Mouse (Mus musculus) stomach, embryonic 15.5 days (tissue): ENCODE results near the gene Cdc45. TPM values are rescaled to one million over a fixed set of nuclear protein-coding genes. Genes with fewer than 3 reads are reported as not detected.

Experiments
- ATAC-seq: fragments of 200-750 bp; cut with Nextera tagmentation; 2 replicates; pipeline ENCODE4 v1.8.0; 2017; ENCODE audit warnings: low read depth, moderate number of reproducible peaks, moderate TSS enrichment; ENCODE audit not compliant: insufficient read depth, low FRiP score
- H3K27ac ChIP-seq: fragments of 300-500 bp; sonication (generic); 2 replicates; pipeline ENCODE4 v1.5.1; 2015; ENCODE audit warnings: mild to moderate bottlenecking, inconsistent platforms
- H3K27me3 ChIP-seq: fragments of 300-500 bp; sonication (generic); replicated peaks from 2 replicates; pipeline ENCODE4 v1.6.1; 2015; ENCODE audit warnings: inconsistent platforms
- H3K36me3 ChIP-seq: fragments of 300-500 bp; sonication (generic); 2 replicates; pipeline ENCODE4 v1.6.1; 2015; ENCODE audit warnings: inconsistent platforms
- H3K4me1 ChIP-seq: fragments of 300-500 bp; sonication (generic); 2 replicates; pipeline ENCODE4 v1.6.1; 2015; ENCODE audit warnings: inconsistent platforms
- H3K4me2 ChIP-seq: fragments of 300-500 bp; sonication (generic); 2 replicates; pipeline ENCODE4 v1.6.1; 2015; ENCODE audit warnings: mild to moderate bottlenecking, inconsistent platforms
- H3K4me3 ChIP-seq: fragments of 300-500 bp; sonication (generic); replicated peaks from 2 replicates; pipeline ENCODE4 v1.5.1; 2015; ENCODE audit warnings: inconsistent platforms
- H3K9ac ChIP-seq: fragments of 300-500 bp; sonication (generic); 2 replicates; pipeline ENCODE4 v1.6.1; 2015; ENCODE audit warnings: inconsistent platforms
- H3K9me3 ChIP-seq: fragments of 300-500 bp; sonication (generic); 2 replicates; pipeline ENCODE4 v1.6.1; 2016; ENCODE audit warnings: inconsistent platforms
- WGBS: fragments of 180-500 bp; shearing (Covaris S2); methylation state at CpG from one replicate; pipeline ENCODE4 v1.1.7; 2015; 5-methylcytosine and 5-hydroxymethylcytosine counted together
- polyA plus RNA-seq: library from polyadenylated mRNA; unstranded; fragments of >200 nt; fragmentation: Nextera tagmentation; extraction: Ambion mirVana; gene quantifications from 2 replicates; pipeline ENCODE4 v1.2.1, GENCODE M21; 2015

The Cdc45 gene
- polyA plus RNA-seq, 1 experiment from 2014 or later, result 39.6 TPM

DNA sequence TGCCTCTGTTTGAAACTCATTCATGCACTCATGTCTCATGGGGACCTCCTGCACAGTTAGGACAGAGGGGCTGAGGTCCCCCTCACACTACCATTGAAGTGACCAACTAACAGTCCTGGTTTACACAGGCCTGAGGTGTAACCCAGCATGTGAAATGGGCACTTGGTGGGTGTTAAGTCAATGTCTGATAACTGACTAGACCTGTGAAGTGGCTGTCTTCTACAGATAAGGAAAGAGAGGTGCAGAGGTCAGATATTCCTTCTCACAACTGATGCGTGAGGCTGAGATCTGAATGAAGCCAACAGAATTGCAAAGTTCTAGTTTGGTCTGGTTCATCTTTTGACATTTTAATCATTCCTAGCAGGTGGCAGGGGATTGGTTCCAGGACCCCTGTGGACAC, 26.3 kb downstream of the Cdc45 start:
- Histone ChIP-seq H3K27ac (no peak overlapping the region), H3K36me3 (peaks cover 20% of the 10 kb centered on the region; the same call in 1 of the 2 replicates), H3K4me3 (no peak overlapping the region), H3K27me3 (no peaks in the 10 kb centered on the region), H3K4me1 (no peaks in the 10 kb centered on the region), H3K4me2 (no peak overlapping the region), H3K9me3 (no peaks in the 10 kb centered on the region), H3K9ac (no peak overlapping the region)
- 83% methylated on average over 1 of the region's 1 CpGs for whole genome bisulfite sequencing
- ATAC-seq, result peak; percentile 65; the same call in 1 of the 2 replicates

GRCm38 (mm10) chr16:18785025-18785424, 26.8 kb downstream of the Cdc45 start:
- no peak overlapping the region for H3K27ac ChIP-seq
- WGBS, result 86% methylated on average over 7 of the region's 7 CpGs
- no peaks in the 10 kb centered on the region for H3K27me3 ChIP-seq
- H3K4me1 ChIP-seq, result no peaks in the 10 kb centered on the region
- no peak overlapping the region for H3K9ac ChIP-seq
- no peak overlapping the region for H3K4me3 ChIP-seq
- no peak for ATAC-seq
- H3K9me3 ChIP-seq, result no peaks in the 10 kb centered on the region
- no peak overlapping the region for H3K4me2 ChIP-seq
- H3K36me3 ChIP-seq, result peaks cover 20% of the 10 kb centered on the region; the same call in 1 of the 2 replicates

- WGBS, result 86% methylated on average over 10 of the region's 10 CpGs
- Histone ChIP-seq H3K4me3 (no peak overlapping the region), H3K27me3 (peaks cover 25% of the 10 kb centered on the region), H3K4me1 (peaks cover 5% of the 10 kb centered on the region; the same call in 1 of the 2 replicates), H3K27ac (no peak overlapping the region), H3K4me2 (no peak overlapping the region), H3K9me3 (no peaks in the 10 kb centered on the region), H3K36me3 (peaks cover 11% of the 10 kb centered on the region; the same call in 1 of the 2 replicates), H3K9ac (no peak overlapping the region)
- no peak for ATAC-seq
These were observed 30.0 kb downstream of the Cdc45 start for GRCm38 (mm10) chr16:18781810-18782209.

- Histone ChIP-seq H3K36me3 (peaks cover 6% of the 10 kb centered on the region; the same call in 1 of the 2 replicates), H3K27ac (no peak overlapping the region), H3K4me2 (no peak overlapping the region; the same call in 1 of the 2 replicates), H3K9me3 (no peaks in the 10 kb centered on the region), H3K4me1 (peaks cover 5% of the 10 kb centered on the region; the same call in 1 of the 2 replicates), H3K27me3 (peaks cover 38% of the 10 kb centered on the region), H3K4me3 (peak overlapping the region; percentile 42), H3K9ac (no peak overlapping the region)
- WGBS, result 56% methylated on average over 2 of the region's 2 CpGs
- no peak for ATAC-seq
These were observed 33.3 kb downstream of the Cdc45 start for GRCm38 (mm10) chr16:18778461-18778860.

GRCm38 (mm10) chr16:18777101-18778080, 34.4 kb downstream of the Cdc45 start:
- Histone ChIP-seq H3K36me3 (peaks cover 3% of the 10 kb centered on the region; the same call in 1 of the 2 replicates), H3K9me3 (no peaks in the 10 kb centered on the region), H3K4me3 (peak overlapping the region; percentile 42), H3K27me3 (peaks cover 38% of the 10 kb centered on the region), H3K4me1 (peaks cover 5% of the 10 kb centered on the region; the same call in 1 of the 2 replicates), H3K27ac (no peak overlapping the region), H3K9ac (peak overlapping the region; percentile 29; the same call in 1 of the 2 replicates), H3K4me2 (peak overlapping the region; percentile 71)
- 3% methylated on average over 80 of the region's 80 CpGs for WGBS
- no peak for ATAC-seq

GRCm38 (mm10) chr16:18776556-18777100, 35.2 kb downstream of the Cdc45 start, which contains the start of gene Cldn5:
Gene Cldn5, plus strand, starts transcription at chr16:18776847.
- 9% methylated on average over 19 of the region's 19 CpGs for WGBS
- H3K27me3 ChIP-seq, result peaks cover 38% of the 10 kb centered on the region
- peaks cover 5% of the 10 kb centered on the region; the same call in 1 of the 2 replicates for H3K4me1 ChIP-seq
- no peaks in the 10 kb centered on the region for H3K9me3 ChIP-seq
- peak; percentile 26; the same call in 1 of the 2 replicates for ATAC-seq
- peak within 1 kb of the TSS; percentile 42 for H3K4me3 ChIP-seq
- H3K27ac ChIP-seq, result peak within 1 kb of the TSS; percentile 51; the same call in 1 of the 2 replicates
- peak within 1 kb of the TSS; percentile 71 for H3K4me2 ChIP-seq
- H3K9ac ChIP-seq, result peak within 1 kb of the TSS; percentile 29; the same call in 1 of the 2 replicates
- H3K36me3 ChIP-seq, result 0 out of 2 replicates have a peak, but pooled peaks cover 3% of the 10 kb centered on the region

- no peaks in the 10 kb centered on the region for H3K36me3 ChIP-seq
- H3K4me1 ChIP-seq, result peaks cover 5% of the 10 kb centered on the region; the same call in 1 of the 2 replicates
- no peak overlapping the region for H3K4me3 ChIP-seq
- 48% methylated on average over 18 of the region's 18 CpGs for WGBS
- H3K4me2 ChIP-seq, result peak overlapping the region; percentile 21; the same call in 1 of the 2 replicates
- no peak for ATAC-seq
- peaks cover 38% of the 10 kb centered on the region for H3K27me3 ChIP-seq
- H3K27ac ChIP-seq, result peak overlapping the region; percentile 51; the same call in 1 of the 2 replicates
- H3K9ac ChIP-seq, result no peak overlapping the region
- no peaks in the 10 kb centered on the region for H3K9me3 ChIP-seq
These were observed 35.9 kb downstream of the Cdc45 start for GRCm38 (mm10) chr16:18775621-18776555.

GRCm38 (mm10) chr16:18773936-18774335, 37.9 kb downstream of the Cdc45 start:
- Histone ChIP-seq H3K4me3 (no peak overlapping the region), H3K4me2 (no peak overlapping the region), H3K9me3 (no peaks in the 10 kb centered on the region), H3K36me3 (no peaks in the 10 kb centered on the region), H3K27me3 (peaks cover 35% of the 10 kb centered on the region), H3K27ac (no peak overlapping the region), H3K4me1 (peaks cover 5% of the 10 kb centered on the region; the same call in 1 of the 2 replicates), H3K9ac (no peak overlapping the region)
- 26% methylated on average over 2 of the region's 2 CpGs for WGBS
- no peak for ATAC-seq

GRCm38 (mm10) chr16:18769501-18769900, 42.3 kb downstream of the Cdc45 start:
- WGBS, result 46% methylated on average over 1 of the region's 1 CpGs

GRCm38 (mm10) chr16:18766390-18766789, 45.4 kb downstream of the Cdc45 start:
- no peak overlapping the region for H3K27ac ChIP-seq
- no peaks in the 10 kb centered on the region for H3K36me3 ChIP-seq
- H3K4me2 ChIP-seq, result no peak overlapping the region
- H3K4me3 ChIP-seq, result no peak overlapping the region
- H3K27me3 ChIP-seq, result no peaks in the 10 kb centered on the region
- H3K9me3 ChIP-seq, result no peaks in the 10 kb centered on the region
- no peak overlapping the region for H3K9ac ChIP-seq
- ATAC-seq, result no peak
- 77% methylated on average over 4 of the region's 4 CpGs for WGBS
- H3K4me1 ChIP-seq, result no peaks in the 10 kb centered on the region

More at GRCm38 (mm10) chr16:18769501-18769900, 42.3 kb downstream of the Cdc45 start:
- Histone ChIP-seq H3K9me3 (no peaks in the 10 kb centered on the region), H3K9ac (no peak overlapping the region), H3K27me3 (no peaks in the 10 kb centered on the region), H3K4me1 (no peaks in the 10 kb centered on the region), H3K36me3 (no peaks in the 10 kb centered on the region), H3K4me3 (no peak overlapping the region), H3K4me2 (no peak overlapping the region), H3K27ac (no peak overlapping the region)
- ATAC-seq, result no peak

GRCm38 (mm10) chr16:18762960-18763359, 48.8 kb downstream of the Cdc45 start:
- ATAC-seq, result no peak
- no peaks in the 10 kb centered on the region for H3K4me1 ChIP-seq
- 53% methylated on average over 3 of the region's 3 CpGs for WGBS
- H3K4me3 ChIP-seq, result no peak overlapping the region
- H3K9me3 ChIP-seq, result no peaks in the 10 kb centered on the region
- H3K36me3 ChIP-seq, result no peaks in the 10 kb centered on the region
- no peak overlapping the region for H3K4me2 ChIP-seq
- no peak overlapping the region for H3K9ac ChIP-seq
- no peak overlapping the region for H3K27ac ChIP-seq
- H3K27me3 ChIP-seq, result no peaks in the 10 kb centered on the region
